Mouse (Mus musculus) C2C12 (cell line): ENCODE data around the gene Ntsr1.

Experiments used
- MAX ChIP-seq: IDR thresholded peaks from one replicate; pipeline ENCODE4 v1.6.1; 2011; ENCODE audit warnings: mild to moderate bottlenecking, control low read depth
- MYOG ChIP-seq: IDR thresholded peaks from one replicate; pipeline ENCODE4 v1.6.1; 2011; ENCODE audit not compliant: control insufficient read depth, insufficient read length; ENCODE audit errors: extremely low read depth

GRCm38 (mm10) chr2:180513835-180514234 lies 14.1 kb downstream of the Ntsr1 start:
- TF ChIP-seq MAX (no peak), MYOG (no peak)
